Mouse (Mus musculus) megakaryocyte, embryonic 14.5 days (primary cell): ENCODE results near the gene Cbr3. TPM values are rescaled to one million over a fixed set of nuclear protein-coding genes. Genes with fewer than 3 reads are reported as not detected.
"Not testable (repeated sequence)": the region's sequence is repeated elsewhere in the genome, so short reads cannot be mapped to it uniquely, and the experiment has no call there.

Experiments used
- H3K27me3 ChIP-seq: replicated peaks from 2 replicates; pipeline ENCODE3; 2012; ENCODE audit warnings: inconsistent platforms
- H3K36me3 ChIP-seq: replicated peaks from 2 replicates; pipeline ENCODE3; 2012; ENCODE audit warnings: low read length, inconsistent platforms, mixed read lengths
- H3K4me1 ChIP-seq: 2 replicates; pipeline ENCODE4 v1.6.1; 2012; ENCODE audit warnings: inconsistent platforms
- H3K4me3 ChIP-seq: replicated peaks from 2 replicates; pipeline ENCODE3; 2012; ENCODE audit warnings: moderate library complexity, mild to moderate bottlenecking, inconsistent platforms
- H3K9me3 ChIP-seq: 2 replicates; pipeline ENCODE4 v1.6.1; 2012; ENCODE audit warnings: inconsistent platforms
- FLI1 ChIP-seq: IDR thresholded peaks from 2 replicates; pipeline ENCODE4 v1.6.1; 2012; ENCODE audit warnings: low read length, inconsistent platforms, mixed read lengths
- GATA1 ChIP-seq: IDR thresholded peaks from 3 replicates; pipeline ENCODE4 v1.6.1; 2012; ENCODE audit warnings: mixed read lengths, low read length, inconsistent platforms, borderline replicate concordance
- polyA plus RNA-seq: library from polyadenylated mRNA; stranded (reverse); fragments of >175 nt; gene quantifications from 2 replicates; pipeline ENCODE4 v1.2.3, GENCODE M21; 2012; ENCODE audit warnings: low replicate concordance; ENCODE audit not compliant: insufficient read depth

The Cbr3 gene
- polyA plus RNA-seq, 1 experiment: 3.0 TPM

GRCm38 (mm10) chr16:93682156-93682688 lies 793 bp upstream of the Cbr3 start:
- H3K4me3 ChIP-seq: peak overlapping the region; percentile 92
- H3K27me3 ChIP-seq: peaks cover 79% of the 10 kb centered on the region
- peaks cover 35% of the 10 kb centered on the region for H3K4me1 ChIP-seq
- H3K9me3 ChIP-seq: peaks cover 30% of the 10 kb centered on the region
- H3K36me3 ChIP-seq: no peaks in the 10 kb centered on the region
- no peak for TF ChIP-seq FLI1

- peaks cover 18% of the 10 kb centered on the region for H3K9me3 ChIP-seq
- H3K4me1 ChIP-seq: peaks cover 42% of the 10 kb centered on the region
- H3K36me3 ChIP-seq: no peaks in the 10 kb centered on the region
- peaks cover 69% of the 10 kb centered on the region for H3K27me3 ChIP-seq
- peak overlapping the region; percentile 92 for H3K4me3 ChIP-seq
- TF ChIP-seq GATA1: no peak
- no peak for TF ChIP-seq FLI1
Observed at GRCm38 (mm10) chr16:93683508-93684236, 657 bp downstream of the Cbr3 start.

- Histone ChIP-seq H3K9me3 (peaks cover 15% of the 10 kb centered on the region), H3K36me3 (no peaks in the 10 kb centered on the region), H3K27me3 (peaks cover 64% of the 10 kb centered on the region), H3K4me3 (peak overlapping the region; percentile 92), H3K4me1 (peaks cover 42% of the 10 kb centered on the region)
- no peak for TF ChIP-seq FLI1
- no peak for TF ChIP-seq GATA1
Observed at GRCm38 (mm10) chr16:93684441-93684840, 1.4 kb downstream of the Cbr3 start.

- H3K36me3 ChIP-seq, H3K4me3 ChIP-seq: not testable (repeated sequence)
- Histone ChIP-seq H3K27me3 (peaks cover 62% of the 10 kb centered on the region), H3K9me3 (peaks cover 15% of the 10 kb centered on the region), H3K4me1 (peaks cover 42% of the 10 kb centered on the region)
Observed at GRCm38 (mm10) chr16:93685783-93686182, 2.8 kb downstream of the Cbr3 start.

GRCm38 (mm10) chr16:93686421-93686820 lies 3.4 kb downstream of the Cbr3 start:
- H3K9me3 ChIP-seq: peaks cover 15% of the 10 kb centered on the region
- TF ChIP-seq FLI1: no peak
- TF ChIP-seq GATA1: no peak
- H3K4me3 ChIP-seq: no peak overlapping the region
- peaks cover 55% of the 10 kb centered on the region for H3K27me3 ChIP-seq
- H3K4me1 ChIP-seq: peaks cover 47% of the 10 kb centered on the region
- H3K36me3 ChIP-seq: no peaks in the 10 kb centered on the region

GRCm38 (mm10) chr16:93686945-93687344 lies 3.9 kb downstream of the Cbr3 start:
- TF ChIP-seq GATA1: no peak
- TF ChIP-seq FLI1: no peak
- Histone ChIP-seq H3K4me3 (peak overlapping the region; percentile 80), H3K9me3 (peaks cover 12% of the 10 kb centered on the region)

GRCm38 (mm10) chr16:93691206-93691841 lies 8.3 kb downstream of the Cbr3 start:
- Histone ChIP-seq H3K36me3 (no peaks in the 10 kb centered on the region), H3K4me3 (no peak overlapping the region), H3K27me3 (peaks cover 19% of the 10 kb centered on the region), H3K9me3 (no peaks in the 10 kb centered on the region), H3K4me1 (peaks cover 20% of the 10 kb centered on the region)
- TF ChIP-seq GATA1 (no peak), FLI1 (no peak)

More at GRCm38 (mm10) chr16:93686945-93687344, 3.9 kb downstream of the Cbr3 start:
- H3K36me3 ChIP-seq: no peaks in the 10 kb centered on the region
- peaks cover 46% of the 10 kb centered on the region for H3K4me1 ChIP-seq
- peaks cover 50% of the 10 kb centered on the region for H3K27me3 ChIP-seq

GRCm38 (mm10) chr16:93692744-93693143 lies 9.7 kb downstream of the Cbr3 start:
- no peaks in the 10 kb centered on the region for H3K36me3 ChIP-seq
- H3K4me1 ChIP-seq: peaks cover 10% of the 10 kb centered on the region
- no peak for TF ChIP-seq GATA1
- no peak for TF ChIP-seq FLI1

GRCm38 (mm10) chr16:93707116-93707515 lies 24.1 kb downstream of the Cbr3 start:
- Histone ChIP-seq H3K9me3 (0 out of 2 replicates have a peak, but pooled peaks cover 2% of the 10 kb centered on the region), H3K36me3 (no peaks in the 10 kb centered on the region), H3K4me1 (peaks cover 2% of the 10 kb centered on the region), H3K27me3 (peaks cover 5% of the 10 kb centered on the region), H3K4me3 (no peak overlapping the region)
- no peak for TF ChIP-seq FLI1
- no peak for TF ChIP-seq GATA1

More at GRCm38 (mm10) chr16:93692744-93693143, 9.7 kb downstream of the Cbr3 start:
- Histone ChIP-seq H3K9me3 (no peaks in the 10 kb centered on the region), H3K4me3 (no peak overlapping the region), H3K27me3 (peaks cover 21% of the 10 kb centered on the region)

GRCm38 (mm10) chr16:93709217-93709616 lies 26.2 kb downstream of the Cbr3 start:
- H3K27me3 ChIP-seq: peaks cover 17% of the 10 kb centered on the region
- H3K4me3 ChIP-seq: no peak overlapping the region
- H3K36me3 ChIP-seq: no peaks in the 10 kb centered on the region
- no peak for TF ChIP-seq GATA1
- no peak for TF ChIP-seq FLI1
- peaks cover 17% of the 10 kb centered on the region for H3K4me1 ChIP-seq
- 0 out of 2 replicates have a peak, but pooled peaks cover 2% of the 10 kb centered on the region for H3K9me3 ChIP-seq
